Mouse (Mus musculus): Measurements from ENCODE around the gene Mob3b.

The Mob3b gene

DNA sequence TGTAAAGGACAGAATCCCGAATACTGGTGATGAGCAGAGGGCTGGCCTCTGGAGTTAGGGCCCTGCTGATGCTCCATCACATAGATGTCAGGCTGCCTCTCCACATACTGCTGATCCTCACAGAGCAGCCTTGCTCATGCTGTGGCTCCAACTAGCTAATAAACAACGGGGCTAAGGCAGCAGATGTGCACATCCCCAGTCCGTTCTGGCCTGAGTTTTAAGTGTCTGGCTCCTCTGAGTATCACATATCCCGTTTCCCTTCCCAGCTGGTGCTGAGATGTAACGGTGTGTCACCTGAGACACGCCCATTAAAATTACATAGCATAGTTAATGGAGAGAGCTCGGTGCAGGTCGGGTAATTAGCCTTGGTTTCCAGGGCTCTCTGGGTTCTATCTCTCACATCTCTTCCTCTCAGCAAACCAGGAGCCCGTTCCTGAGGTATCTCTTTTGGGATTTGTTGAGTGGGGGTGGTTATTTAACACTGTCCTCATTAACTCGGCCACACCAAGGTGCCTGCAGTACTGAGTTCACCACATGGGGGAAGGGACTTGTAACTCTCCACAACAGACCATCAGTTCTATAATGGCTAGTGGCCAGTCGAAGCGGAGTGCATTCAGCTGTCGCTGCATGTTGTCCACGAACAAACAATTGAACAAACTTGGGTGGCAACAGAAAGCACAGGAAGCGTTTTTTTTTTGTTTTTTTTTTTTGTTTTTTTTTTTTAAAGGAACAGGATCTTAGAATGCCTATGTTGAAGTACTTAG lies 92.0 kb downstream of the Mob3b start:
- peak in 1 of 2 experiments; percentile 33 for DNase-seq (ENCODE audit: low spot score in 2 of 2)

DNA sequence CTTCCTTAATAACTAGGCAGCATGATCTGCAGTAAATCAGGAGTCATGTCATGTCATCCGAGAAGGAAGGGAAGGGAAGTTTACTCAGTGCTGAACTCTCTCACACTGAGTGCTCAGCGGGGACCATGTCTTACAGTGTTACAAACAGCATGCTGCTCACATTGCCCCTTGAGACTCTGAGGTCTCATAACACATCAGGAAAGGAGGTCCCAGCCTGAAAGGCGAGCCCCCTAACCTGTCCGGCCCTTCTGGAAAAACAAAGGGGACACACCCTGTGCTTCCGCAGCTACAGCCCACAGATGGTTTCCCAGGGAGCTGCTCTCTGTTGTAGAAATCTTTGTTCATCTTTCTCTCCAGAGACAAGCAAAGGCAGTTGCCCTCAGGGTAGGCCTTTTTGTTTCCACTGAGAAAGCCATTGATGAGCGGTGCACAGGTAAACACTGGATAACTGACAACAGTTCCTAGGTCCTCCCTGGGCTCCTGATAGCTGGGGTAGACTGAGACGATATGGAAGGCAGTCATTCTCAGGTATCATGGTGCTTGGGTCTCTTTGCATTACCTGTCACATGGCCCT lies 94.1 kb downstream of the Mob3b start:
- no peak for DNase-seq (ENCODE audit: low spot score in 2 of 2)

DNA sequence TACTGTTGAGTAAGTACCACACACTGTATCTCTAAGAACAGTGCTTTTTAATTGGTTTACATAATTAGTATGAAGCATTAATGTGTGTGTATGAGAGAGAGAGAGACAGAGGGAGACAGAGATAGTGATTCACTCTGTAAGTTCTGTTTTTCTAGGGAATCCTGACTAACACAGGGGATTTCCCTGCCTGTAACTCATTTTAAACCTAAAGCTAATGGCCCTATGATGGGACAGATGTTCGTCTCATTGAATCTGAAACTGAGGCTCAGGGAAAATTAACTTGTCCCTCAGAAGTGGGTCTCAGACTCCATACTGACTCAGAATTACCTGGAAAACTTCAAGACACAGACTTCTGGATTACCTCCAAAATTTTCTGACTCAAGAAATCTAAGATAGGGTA lies 96.3 kb downstream of the Mob3b start:
- DNase-seq (ENCODE audit: low spot score in 2 of 2), result no peak

DNA sequence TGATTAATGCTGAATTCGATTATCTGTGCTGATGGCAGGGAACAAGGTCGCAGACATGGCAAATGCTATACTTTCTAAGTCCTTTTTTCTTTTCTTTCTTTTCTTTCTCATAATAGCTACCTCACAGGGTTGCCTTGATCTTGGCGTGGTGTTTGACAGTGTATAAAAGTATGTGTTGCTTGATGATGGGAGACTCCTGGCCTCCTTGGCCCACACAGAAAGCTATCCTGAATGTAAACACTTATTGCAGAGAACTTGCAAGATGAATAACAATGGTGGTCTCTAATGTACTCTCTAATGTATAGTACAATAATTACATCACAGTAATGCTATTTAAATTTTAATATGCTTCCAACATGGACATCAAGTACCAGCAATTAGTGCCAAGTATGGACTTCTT lies 96.9 kb downstream of the Mob3b start:
- peak in 1 of 2 experiments; percentile 4 for DNase-seq (ENCODE audit: low spot score in 2 of 2)

DNA sequence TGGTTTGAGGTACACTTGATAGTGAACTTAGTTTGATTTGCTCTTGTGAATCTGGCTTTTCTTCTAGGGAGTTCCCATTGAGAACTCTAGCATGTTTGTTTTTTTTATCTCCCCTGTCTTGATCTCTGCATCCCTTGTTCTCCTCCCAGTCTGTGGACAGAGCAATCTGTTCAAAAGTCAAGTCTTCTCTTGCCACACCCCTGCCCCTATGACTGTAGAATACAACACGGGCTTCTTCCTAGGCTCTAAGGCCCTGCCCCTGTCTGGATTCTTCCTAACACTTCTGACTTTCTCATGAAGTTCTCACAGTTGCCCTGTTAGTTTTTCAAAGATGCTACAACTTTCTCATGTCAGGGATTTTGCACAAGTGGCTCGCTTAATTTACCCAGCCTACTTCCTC lies 102.9 kb downstream of the Mob3b start:
- no peak for DNase-seq (ENCODE audit: low spot score in 2 of 2)

DNA sequence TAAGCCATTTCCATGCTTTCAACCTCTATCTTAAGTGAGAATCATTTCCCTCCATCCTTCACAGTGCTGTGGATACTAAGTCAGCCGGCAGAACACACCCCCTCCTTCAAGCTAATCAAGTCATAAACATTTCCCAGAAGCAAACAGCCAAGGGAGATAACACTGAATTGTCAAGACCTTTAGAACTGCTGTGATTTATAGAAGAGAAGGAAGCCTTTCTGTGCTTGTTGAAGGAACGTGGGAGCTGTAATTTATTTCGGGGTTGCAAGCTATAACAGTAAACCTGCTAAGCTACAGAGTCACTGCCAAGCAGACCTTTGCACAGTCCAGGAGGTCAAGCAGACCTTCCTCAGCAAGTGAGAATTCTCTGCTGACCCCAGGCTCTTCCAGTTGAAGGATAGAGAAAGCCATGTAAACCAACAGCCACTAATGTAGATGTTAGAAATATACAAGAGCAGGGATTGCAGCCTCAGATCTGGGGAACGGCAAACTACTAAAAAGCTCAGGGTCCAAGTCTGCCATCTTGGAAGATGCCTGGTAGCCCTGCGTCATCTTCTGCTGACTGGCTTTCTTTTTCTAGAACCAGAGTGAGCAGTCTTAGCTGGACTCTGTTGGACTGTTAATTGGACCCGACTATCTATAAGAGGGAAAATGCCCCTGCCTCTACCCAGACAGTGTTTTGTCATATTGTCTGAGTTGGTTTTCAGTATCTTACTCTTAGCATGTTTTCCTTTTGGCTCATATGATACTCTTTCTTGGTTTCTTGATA lies 104.9 kb downstream of the Mob3b start:
- no peak for DNase-seq (ENCODE audit: low spot score in 2 of 2)

DNA sequence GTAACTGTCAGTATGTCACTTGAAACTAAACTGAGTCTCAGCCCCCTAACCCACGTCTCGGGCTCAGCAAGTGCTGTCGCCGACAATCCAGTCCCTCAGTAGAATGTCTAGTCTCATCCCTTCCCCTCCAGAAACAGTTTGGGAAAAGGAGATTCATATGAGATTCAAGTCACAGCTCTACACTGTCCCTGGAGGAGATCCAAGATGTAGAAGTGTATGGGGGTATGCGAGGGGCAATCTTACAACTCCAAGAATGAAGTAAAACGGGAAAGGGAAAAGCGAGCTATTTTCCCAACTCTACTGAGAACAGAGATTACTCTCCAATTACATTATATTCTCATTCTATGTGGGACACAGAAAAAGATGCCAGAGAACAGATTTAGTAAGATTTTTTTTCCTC lies 106.1 kb downstream of the Mob3b start:
- DNase-seq (ENCODE audit: low spot score in 2 of 2), result no peak

DNA sequence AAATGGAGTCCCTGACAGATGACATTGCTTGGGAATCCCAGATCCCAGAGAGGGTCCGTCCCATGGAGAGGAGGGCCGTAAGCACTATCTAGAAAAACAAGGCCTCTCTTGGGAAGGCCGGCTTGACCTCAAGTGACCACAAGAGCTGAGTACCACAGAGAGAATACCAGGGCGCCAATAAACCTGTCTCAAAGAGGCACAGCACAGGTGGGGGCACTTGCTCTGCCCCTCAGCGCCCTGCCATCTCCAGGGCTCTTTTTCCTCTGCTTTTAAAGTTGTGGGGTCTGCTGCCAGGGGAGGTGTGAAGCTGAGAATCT lies 107.6 kb downstream of the Mob3b start:
- no peak for DNase-seq (ENCODE audit: low spot score in 2 of 2)

DNA sequence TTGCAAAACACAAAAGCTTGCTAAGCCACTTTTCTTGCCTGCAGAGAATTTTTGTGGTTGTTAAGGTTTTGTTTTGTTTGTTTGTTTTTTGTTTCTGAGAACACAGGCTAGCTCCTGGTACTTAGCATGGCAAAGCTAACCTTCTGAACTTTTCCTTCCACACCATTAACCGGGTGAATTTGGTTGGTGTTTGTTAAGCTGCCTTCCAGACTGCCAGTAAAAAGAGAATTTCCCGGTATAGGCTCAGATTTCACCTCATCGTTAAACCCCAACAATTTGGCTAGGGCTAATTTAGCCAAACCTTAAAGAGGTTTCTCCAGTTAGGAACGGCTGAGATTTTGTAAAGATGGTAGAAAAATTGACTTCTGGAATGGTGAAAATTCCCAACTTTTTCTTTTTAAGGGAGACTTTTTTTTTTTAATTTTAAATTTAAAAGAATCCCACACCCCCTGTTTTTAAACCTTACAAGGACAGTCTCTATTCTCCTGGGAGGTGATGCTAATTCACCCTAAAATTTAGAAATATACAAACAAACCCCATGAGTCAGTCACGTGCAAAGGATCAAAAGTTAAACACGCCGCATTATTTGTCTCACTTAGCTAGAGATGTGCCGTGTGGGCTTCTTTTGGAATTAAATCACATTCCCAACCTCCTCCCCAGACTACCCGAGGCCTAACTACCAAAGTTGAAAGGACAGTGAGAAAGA lies 108.1 kb downstream of the Mob3b start:
- no peak for DNase-seq (ENCODE audit: low spot score in 2 of 2)

DNA sequence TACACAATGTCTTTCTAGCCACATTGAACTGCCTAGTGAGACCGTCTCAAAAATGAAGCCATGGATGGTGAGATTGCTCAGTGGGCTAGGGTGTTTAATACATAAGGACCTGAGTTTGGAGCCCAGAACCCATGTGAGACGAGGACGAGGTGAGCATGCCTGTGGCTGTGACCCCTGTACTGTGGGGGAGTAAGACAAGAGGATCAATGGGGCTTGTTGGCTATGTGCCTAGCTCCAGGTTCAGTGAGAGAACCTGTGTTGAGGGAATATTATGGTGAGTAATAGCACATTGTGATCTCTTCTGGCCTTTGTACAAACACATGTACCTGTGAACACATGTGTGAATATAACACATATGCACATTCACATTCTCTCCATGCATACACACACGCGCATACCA lies 116.4 kb downstream of the Mob3b start:
- no peak for DNase-seq (ENCODE audit: low spot score in 2 of 2)

DNA sequence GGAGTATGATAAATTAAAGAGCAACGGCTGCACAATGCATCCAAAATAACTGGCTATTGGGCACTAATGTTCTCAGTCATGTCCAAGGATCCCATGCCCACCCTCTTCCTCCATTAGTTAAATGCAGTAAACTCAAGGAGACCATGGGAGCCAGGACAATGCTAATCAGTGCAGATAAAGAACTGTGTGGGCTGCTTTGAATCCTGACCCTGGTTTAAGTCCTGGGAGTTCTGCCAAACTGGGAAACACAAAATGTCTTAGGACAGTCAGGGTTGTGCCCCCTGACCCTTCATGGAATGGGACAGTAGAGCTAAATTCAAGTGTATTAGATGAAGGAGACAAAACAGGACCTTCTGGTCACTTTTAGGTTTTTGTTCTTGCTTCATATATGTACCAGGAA lies 117.0 kb downstream of the Mob3b start:
- no peak for DNase-seq (ENCODE audit: low spot score in 2 of 2)

DNA sequence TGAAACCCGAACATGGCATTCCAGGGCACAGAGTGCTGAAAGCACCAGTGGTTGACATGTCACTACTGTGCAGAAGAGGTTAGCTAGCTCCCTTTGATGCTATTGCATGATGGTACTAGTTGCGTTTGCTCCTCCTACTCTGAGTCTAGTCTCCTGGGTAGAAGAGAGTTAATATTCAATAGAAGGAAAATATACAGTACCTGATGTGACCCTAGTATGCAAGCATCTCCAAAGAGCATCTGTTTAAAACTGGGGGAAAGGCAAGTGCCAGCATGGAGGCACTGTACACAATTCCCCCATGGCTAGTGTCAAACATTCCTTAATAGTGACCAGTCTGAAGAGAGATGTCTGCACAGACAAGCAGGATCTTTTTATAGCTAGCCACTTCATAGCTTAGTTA lies 119.5 kb downstream of the Mob3b start:
- no peak for DNase-seq (ENCODE audit: low spot score in 2 of 2)

DNA sequence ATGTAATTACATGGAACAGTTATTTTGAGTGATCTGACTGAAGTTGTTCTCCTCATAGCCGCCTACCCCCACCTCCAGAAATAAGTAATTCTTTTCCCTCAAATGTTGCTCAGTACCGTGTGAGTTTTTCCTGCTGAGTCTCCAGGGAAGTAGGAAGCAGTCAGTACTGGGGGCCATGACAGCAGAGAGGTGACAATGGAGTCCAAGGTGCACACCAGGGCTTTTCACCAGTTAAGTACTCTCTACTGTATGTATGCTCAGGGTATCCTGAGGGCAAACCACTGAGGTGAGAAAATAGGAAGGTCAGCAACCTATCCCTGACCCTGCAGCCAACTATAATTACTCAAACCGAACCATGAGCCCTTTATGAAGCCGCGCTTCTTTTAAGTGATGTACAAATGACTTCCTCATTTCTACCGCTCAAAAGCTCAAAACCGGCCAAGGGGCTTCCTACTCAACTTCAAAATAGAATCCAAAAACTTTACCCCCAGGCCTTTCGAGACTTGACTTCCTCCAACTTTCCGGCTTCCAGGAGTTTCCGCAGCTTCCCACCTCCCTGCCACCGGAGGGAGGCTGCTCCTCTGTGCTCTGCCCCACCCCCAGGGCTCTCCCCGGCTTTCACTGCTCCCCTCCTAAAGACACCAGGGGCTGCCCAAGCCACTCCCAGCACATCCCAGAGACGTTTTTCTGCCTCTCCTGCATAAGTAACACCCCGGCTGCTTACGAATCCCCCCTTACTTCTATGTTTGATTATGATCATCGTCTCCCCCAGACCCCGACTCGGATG lies 122.6 kb downstream of the Mob3b start:
- no peak for DNase-seq (ENCODE audit: low spot score in 2 of 2)

DNA sequence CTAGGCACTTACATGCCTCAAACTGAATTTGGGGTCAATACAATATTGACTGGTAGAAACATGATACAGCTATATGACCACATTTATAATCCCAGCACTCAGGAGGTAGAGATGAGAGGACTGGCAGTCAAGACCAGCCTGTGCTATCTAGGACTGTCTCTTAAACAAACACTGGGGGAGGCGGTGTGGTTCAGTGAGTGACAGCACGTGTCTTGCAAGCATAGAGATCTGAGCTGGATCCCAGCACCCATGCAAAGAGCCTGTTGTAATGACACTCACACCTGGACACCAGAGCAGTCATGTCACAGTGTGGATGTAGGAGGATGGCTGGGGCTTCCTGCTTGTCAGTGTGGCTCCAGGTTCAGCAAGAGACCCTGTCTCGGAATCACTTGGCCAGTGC lies 124.5 kb downstream of the Mob3b start:
- DNase-seq (ENCODE audit: low spot score in 2 of 2), result no peak

DNA sequence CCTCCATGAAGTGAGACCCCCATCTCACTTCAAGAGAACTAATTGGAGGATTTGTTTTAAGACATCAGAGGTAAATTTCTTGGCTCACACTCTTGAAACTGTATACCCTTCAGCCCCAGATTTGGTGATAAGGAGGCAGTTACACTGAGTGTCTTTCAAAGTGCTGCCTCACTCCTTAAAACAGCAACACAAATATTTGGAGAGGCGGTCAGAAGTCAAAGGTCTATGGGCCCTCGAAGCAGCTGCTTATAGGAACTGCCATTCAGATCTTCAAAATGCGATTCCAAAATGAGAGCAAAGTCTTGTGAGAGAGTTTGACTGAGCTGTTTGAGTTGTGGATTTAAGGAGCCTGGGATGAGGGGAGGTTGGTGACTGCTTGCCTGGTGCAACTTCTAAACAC lies 125.7 kb downstream of the Mob3b start:
- DNase-seq (ENCODE audit: low spot score in 2 of 2), result no peak

DNA sequence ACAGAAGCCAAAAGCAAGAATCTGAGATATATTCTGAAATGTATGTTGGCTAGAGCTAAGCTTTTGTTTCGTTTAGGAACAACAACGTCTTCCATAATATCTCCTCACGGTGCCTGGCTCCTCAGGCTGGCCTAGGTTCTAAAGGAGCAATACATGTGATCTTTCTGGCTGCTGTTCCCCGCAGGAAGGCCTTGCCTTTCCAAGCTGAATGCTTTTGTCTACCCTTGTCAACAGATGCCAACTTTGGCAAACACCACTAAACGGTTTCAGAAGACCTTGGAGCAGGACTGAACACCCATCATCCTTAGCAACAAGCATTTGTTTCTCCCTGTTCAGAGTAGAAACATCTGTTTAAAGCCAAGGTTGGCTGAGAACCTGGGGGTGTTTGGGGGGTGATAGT lies 126.1 kb downstream of the Mob3b start:
- peak; percentile 30 to 43 for DNase-seq (ENCODE audit: low spot score in 2 of 2)

DNA sequence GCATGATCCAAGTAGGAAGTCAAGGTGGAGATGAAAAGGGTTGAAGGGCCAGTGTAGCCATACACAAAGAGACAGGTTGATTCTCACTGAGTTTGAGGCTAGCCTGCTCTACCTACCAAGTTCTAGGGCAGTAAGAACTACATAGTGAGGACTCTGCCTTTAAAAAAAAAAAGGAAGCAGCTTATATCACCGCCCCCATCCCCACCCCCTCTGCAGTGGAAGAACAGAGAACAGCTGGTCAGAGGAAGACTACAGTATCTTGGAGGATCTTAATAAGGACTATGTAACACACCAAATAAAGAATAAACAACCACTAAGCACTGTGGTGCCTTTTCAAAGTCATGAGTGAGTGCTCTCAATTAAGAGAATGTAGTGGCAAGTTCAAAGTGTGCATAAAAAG lies 138.9 kb downstream of the Mob3b start:
- DNase-seq (ENCODE audit: low spot score in 2 of 2), result no peak

DNA sequence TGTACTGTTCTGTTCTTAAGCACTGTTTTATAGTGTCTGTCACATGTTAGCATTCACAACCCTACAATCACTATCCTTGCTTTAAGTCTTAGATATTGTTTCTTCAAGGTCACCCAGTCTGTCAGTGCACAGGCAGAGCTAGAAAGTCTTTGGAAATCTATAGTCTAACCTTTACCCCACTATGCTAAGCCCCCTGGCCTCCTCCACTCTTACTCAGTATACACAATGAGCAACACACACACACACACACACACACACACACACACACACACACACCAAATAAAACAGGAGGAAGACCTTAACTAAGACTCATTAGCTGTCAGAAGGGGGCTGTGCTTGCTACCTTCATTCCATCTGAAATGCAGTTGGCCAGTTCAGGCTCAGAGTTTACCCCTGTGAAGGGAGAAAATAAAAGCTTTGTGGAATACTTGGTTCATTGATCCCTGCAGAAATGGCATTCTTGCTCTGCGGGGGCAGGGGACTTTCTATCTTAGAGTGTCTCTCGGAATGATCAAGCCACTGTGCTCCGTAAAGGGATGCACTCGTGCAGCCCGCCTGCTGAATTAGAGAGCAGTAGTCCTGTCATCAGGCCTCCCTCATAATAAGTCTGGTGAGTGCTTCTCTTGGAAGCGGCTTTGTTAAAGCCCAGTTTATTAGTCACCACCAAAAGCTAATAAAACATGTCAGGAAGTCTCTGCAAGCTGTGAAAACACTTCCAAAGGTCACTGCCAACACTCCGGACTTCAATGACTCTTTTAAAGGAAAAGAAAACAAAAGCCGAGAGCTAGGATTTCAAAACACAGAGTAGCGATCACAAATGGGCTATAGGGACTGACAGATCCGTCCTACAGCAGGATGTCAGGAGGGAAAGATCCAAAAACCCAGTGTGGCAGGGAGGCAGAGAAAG lies 144.6 kb downstream of the Mob3b start:
- no peak for DNase-seq (ENCODE audit: low spot score in 2 of 2)

DNA sequence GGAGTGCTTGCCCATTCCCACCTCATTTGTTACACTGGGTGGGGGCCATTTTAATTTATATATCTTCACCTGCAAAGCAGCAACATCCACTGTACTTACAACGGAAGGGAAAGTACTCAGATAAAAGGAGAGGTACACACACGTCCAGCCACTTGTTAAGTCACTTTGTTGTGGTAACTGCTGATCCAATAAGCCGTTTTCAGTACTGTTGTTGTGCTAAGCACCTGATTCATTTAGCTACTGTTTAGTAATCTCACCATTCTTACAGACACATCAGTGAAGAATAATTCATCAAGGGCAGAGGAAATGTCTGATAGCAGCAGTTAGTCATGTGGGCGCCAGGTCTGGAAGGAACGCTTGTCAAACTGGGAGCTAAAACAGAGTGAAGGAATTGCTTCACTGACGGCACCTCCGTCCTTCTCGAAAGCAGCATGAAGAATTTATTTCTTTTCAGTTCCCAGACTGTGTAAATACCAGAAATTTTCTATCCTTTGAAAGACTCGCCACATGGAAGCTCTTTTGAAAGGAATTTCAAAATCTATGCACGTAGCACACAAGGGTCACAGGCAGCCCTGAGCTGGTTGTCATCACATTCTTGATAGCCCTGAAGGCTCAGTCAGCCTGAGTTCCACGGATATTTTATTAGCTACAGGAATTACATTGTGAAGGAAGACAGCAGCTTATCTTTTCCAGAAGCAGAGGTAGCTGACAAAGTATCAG lies 150.6 kb downstream of the Mob3b start:
- no peak for DNase-seq (ENCODE audit: low spot score in 2 of 2)

DNA sequence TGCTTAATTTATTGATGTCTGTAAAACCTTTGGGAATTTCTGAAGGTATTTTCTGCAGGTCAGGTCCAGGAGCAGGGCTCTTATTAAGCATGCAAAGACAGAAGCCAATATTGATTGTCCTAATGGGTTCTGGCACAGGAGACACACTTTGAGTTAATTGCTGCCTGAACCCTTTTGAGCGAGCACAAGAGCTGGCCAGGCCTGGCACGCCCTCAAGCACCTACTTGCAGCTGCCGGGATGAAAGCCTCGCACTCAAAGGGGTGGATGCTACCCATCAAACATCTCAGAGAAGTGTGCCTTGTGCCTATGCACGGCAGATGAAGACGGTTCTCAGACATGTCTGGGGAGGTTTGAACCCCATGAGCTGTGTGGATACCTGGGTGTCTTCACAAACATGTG lies 151.2 kb downstream of the Mob3b start:
- DNase-seq (ENCODE audit: low spot score in 2 of 2), result peak; percentile 46 to 56

Data from right cerebral cortex, postnatal 10 days (tissue).